Mouse (Mus musculus) brain, embryonic 18.5 days (tissue): ENCODE data around the gene Nmi.

Source experiments
- DNase-seq: peaks from one replicate; pipeline ENCODE4 v3.0.0-alpha.2; 2012; ENCODE audit warnings: low read depth, low spot score

Nmi gene

GRCm38 (mm10) chr2:51945812-51946211 lies 27.5 kb downstream of the Nmi start:
- no peak for DNase-seq

GRCm38 (mm10) chr2:51941832-51942231 lies 31.5 kb downstream of the Nmi start:
- no peak for DNase-seq

- no peak for DNase-seq
These were observed 34.5 kb downstream of the Nmi start for GRCm38 (mm10) chr2:51938750-51939149.

GRCm38 (mm10) chr2:51937004-51937403 lies 36.3 kb downstream of the Nmi start:
- no peak for DNase-seq

GRCm38 (mm10) chr2:51936585-51936984 lies 36.7 kb downstream of the Nmi start:
- no peak for DNase-seq

GRCm38 (mm10) chr2:51935921-51936320 lies 37.4 kb downstream of the Nmi start:
- DNase-seq = no peak

GRCm38 (mm10) chr2:51934574-51935334 lies 38.5 kb downstream of the Nmi start, which contains the start of gene Rbm43:
Gene Rbm43 (minus strand): TSS chr2:51935163.
- DNase-seq = peak; percentile 37

- DNase-seq = no peak
These were observed 39.8 kb downstream of the Nmi start for GRCm38 (mm10) chr2:51933341-51934134.

- no peak for DNase-seq
These were observed 42.1 kb downstream of the Nmi start for GRCm38 (mm10) chr2:51931241-51931640.

- DNase-seq = peak; percentile 60
These were observed 58.2 kb downstream of the Nmi start for GRCm38 (mm10) chr2:51914944-51915680.

- DNase-seq = no peak
These were observed 58.8 kb downstream of the Nmi start for GRCm38 (mm10) chr2:51914532-51914931.

- DNase-seq = no peak
These were observed 60.6 kb downstream of the Nmi start for GRCm38 (mm10) chr2:51912740-51913139.

- DNase-seq = no peak
These were observed 61.4 kb downstream of the Nmi start for GRCm38 (mm10) chr2:51911864-51912263.

- no peak for DNase-seq
These were observed 65.7 kb downstream of the Nmi start for GRCm38 (mm10) chr2:51907538-51908110.

- DNase-seq = no peak
These were observed 67.7 kb downstream of the Nmi start for GRCm38 (mm10) chr2:51905637-51906036.
